Mouse (Mus musculus) E14TG2a.4 (cell line): ENCODE results near the gene Umodl1.

ENCODE experiments used
- CTCF ChIP-seq: conservative IDR thresholded peaks from 2 replicates; pipeline ENCODE4 v1.5.1; 2014; ENCODE audit warnings: low read length
- NANOG ChIP-seq: IDR thresholded peaks from 2 replicates; pipeline ENCODE4 v1.6.1; 2014; ENCODE audit warnings: borderline replicate concordance, low read length, mixed read lengths
- POU5F1 ChIP-seq: IDR thresholded peaks from 2 replicates; pipeline ENCODE4 v1.6.1; 2014; ENCODE audit warnings: low read length, borderline replicate concordance

- no peak for TF ChIP-seq CTCF
- TF ChIP-seq NANOG: no peak
- TF ChIP-seq POU5F1: no peak
These were observed 48.2 kb downstream of the Umodl1 start for GRCm38 (mm10) chr17:31002613-31003012.
